Mouse (Mus musculus): ENCODE measurements around the gene Comt. TPM values are rescaled to one million over a fixed set of nuclear protein-coding genes. Genes with fewer than 3 reads are reported as not detected.

Comt gene
- total RNA-seq, 2 experiments from 2014 or later = 40.7 to 43.1 TPM

DNA sequence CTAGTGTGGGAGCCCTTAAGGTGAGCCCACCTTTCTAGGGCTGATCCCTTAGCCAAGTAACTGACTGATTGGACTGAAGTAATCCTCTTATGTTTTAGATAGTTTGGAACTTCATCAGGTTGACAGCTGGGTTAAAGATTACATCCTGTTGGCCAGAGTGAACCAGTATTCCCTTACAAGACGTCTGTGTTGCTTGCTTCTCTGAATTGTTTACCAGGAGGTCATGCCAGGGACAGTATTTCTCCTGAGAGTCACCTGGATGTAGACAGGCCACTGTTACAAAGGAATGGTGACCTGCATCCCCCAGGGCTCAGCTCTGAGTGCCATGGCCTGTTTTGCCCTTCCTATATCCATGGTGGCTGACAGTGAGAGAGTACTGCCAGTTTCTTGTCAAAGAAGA is 48.2 kb downstream of the Comt start:
- intact Hi-C loops (cut with DNase I; ENCODE audit: low total_unique reads) = no loop called here
- no peak for DNase-seq

DNA sequence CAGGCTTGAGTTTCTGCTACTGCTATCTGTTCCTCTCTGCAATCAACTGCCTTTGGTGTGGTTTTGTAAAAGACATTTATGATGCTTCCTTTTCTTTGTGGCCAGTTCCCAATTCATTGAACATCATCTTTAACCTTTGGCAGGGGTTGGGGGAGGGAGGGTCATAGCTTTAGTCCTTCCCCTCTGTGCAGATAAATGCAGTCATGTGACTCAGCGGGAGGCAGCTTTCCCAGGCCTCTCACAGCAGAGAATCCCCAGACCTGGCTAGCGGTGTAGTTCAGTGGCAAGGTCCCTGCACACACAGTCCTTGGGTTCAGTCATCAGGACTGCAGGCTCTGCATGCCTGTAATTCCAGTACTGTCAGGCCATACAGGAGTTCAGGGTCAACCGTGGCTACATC is 49.4 kb downstream of the Comt start:
- intact Hi-C loops (cut with DNase I; ENCODE audit: low total_unique reads) = no loop called here
- no peak for DNase-seq

- intact Hi-C loops (cut with DNase I; ENCODE audit: low total_unique reads) = no loop called here
- no peak for DNase-seq
These were observed 50.2 kb downstream of the Comt start for GRCm38 (mm10) chr16:18376297-18376954.

- intact Hi-C loops (cut with DNase I; ENCODE audit: low total_unique reads) = no loop called here
These were observed 53.0 kb downstream of the Comt start for GRCm38 (mm10) chr16:18373632-18374031.

GRCm38 (mm10) chr16:18370197-18370596 is 56.5 kb downstream of the Comt start:
- no peak for DNase-seq
- intact Hi-C loops (cut with DNase I; ENCODE audit: low total_unique reads) = no loop called here

More at GRCm38 (mm10) chr16:18373632-18374031, 53.0 kb downstream of the Comt start:
- no peak for DNase-seq

DNA sequence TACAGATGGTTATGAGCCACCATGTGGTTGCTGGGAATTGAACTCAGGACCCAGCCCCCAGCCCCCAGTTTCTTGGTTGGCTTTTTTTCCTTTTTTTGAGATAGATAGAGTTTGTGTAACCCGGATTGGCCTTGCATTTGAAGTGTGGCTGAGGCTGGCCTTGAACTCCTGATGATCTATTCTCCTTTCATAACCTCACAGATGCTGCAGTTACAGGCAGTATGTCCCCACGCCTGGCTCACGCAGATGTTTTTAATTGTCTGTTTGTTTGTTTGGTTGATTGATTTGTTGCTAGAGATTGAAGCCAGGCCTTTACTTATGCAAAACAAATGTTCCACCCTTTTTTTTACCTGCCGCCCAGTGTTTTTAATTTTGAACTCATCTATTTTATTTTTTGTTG is 59.8 kb downstream of the Comt start:
- intact Hi-C loops (cut with DNase I; ENCODE audit: low total_unique reads) = no loop called here
- DNase-seq = no peak

DNA sequence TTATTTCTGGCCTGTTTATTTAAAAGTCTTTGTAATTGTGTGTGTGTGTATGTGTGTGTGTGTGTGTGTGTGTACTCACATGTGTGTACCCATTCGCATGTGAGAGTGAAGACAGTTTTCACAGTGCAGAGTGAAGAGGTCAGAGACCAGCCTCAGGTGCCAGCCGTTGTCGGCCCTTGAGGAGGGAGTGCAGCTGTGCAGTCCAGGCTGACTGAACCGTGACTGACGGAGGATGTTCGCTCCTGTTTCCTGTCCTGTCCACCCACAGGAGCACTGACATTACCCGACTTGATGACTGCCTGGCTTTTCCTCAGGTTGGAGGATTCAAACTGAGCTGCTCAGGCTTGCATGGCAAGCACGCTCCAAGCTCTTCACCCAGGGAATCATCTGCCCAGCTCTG is 63.7 kb downstream of the Comt start:
- intact Hi-C loops (cut with DNase I; ENCODE audit: low total_unique reads) = no loop called here
- DNase-seq = no peak

GRCm38 (mm10) chr16:18360151-18360805 is 66.4 kb downstream of the Comt start:
- intact Hi-C loops (cut with DNase I; ENCODE audit: low total_unique reads) = no loop called here
- no peak for DNase-seq

- no peak for DNase-seq
- intact Hi-C loops (cut with DNase I; ENCODE audit: low total_unique reads) = no loop called here
These were observed 68.7 kb downstream of the Comt start for GRCm38 (mm10) chr16:18357977-18358376.

- DNase-seq = peak; percentile 59
- intact Hi-C loops (cut with DNase I; ENCODE audit: low total_unique reads) = no loop called here
These were observed 69.7 kb downstream of the Comt start for GRCm38 (mm10) chr16:18356961-18357360.

Small RNA genes within 50 kb of the gene (microRNA-seq; reads per million reads assigned to microRNA genes)
- gene Gm26219 = 0 reads per million in 2 experiments

Other genes starting within 250 kb of the Comt start
- not detected for gene Ccdc188, start 209.0 kb downstream of the Comt start, total RNA-seq (2021)
- 10 to 100 TPM; 20.3 to 21.7 TPM for gene Zdhhc8, start 191.7 kb downstream of the Comt start, total RNA-seq (2021)
- gene Trmt2a, start 178.2 kb downstream of the Comt start, total RNA-seq (2021) = 10 to 100 TPM; 12.1 to 12.7 TPM
- 10 to 100 TPM; 28.7 to 42.6 TPM for gene Ranbp1, start 178.1 kb downstream of the Comt start, total RNA-seq (2021)
- not detected for gene Gm49776, start 168.5 kb downstream of the Comt start, total RNA-seq (2021)
- 10 to 100 TPM; 13.9 to 16.3 TPM for gene Dgcr8, start 137.6 kb downstream of the Comt start, total RNA-seq (2021)
- gene Tango2, start 78.7 kb downstream of the Comt start, total RNA-seq (2021) = 10 to 100 TPM; 12.1 to 22.7 TPM
- gene Arvcf, start 78.7 kb downstream of the Comt start, total RNA-seq (2021) = 10 to 100 TPM; 12.5 to 19.8 TPM
- 10 to 100 TPM; 13.4 to 14.4 TPM for gene Txnrd2, start 468 bp downstream of the Comt start, total RNA-seq (2021)
- gene Gnb1l, start 71.9 kb upstream of the Comt start, total RNA-seq (2021) = 1 to 10 TPM; 2.7 to 3.1 TPM
- gene Rtl10, start 72.0 kb upstream of the Comt start, total RNA-seq (2021) = 1 to 10 TPM; 2.6 to 5.3 TPM
- 1 to 10 TPM in 1 of 2 experiments, under 1 TPM in 1; 0.78 to 3.1 TPM for gene Tbx1, start 163.8 kb upstream of the Comt start, total RNA-seq (2021)
- gene Gp1bb, start 195.6 kb upstream of the Comt start, total RNA-seq (2021) = not detected
- 1 to 10 TPM; 1.0 to 1.7 TPM for gene Gm49601, start 199.6 kb upstream of the Comt start, total RNA-seq (2021)
- 1 to 10 TPM; 6.0 to 8.4 TPM for gene Sept5, start 203.1 kb upstream of the Comt start, total RNA-seq (2021)

Measured in gastrocnemius, postnatal 14 days (tissue).